Mouse (Mus musculus): ENCODE results near the gene Parva.
A peak's percentile ranks its signal among the peaks of the same experiment; 100 is the strongest.

Gene Parva

GRCm38 (mm10) chr7:112428158-112428535, 842 bp downstream of the Parva start:
- peak; percentile 81 to 86 for DNase-seq

- peak; percentile 23 to 34 for DNase-seq
Observed at GRCm38 (mm10) chr7:112439846-112440245, 12.5 kb downstream of the Parva start.

GRCm38 (mm10) chr7:112444152-112444984, 17.1 kb downstream of the Parva start:
- peak; percentile 79 to 84 for DNase-seq

DNA sequence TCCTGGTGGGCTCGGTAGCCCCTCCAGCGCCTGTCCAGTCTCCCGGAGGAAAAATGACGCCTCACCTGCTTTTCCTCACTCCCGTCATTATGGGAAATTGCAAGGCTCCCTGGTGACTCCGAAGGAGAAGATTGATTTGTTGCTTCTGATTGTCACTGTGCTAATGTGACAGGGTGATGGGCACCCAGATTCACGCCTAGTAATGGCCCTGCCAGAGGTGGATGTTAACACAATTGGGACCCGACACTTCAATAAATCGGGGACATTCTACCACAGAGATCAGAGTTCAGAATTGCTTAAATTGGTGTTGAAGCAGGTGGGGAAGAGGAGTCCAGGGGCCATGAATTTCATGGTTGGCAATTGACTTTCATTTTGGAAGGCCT, 17.7 kb downstream of the Parva start:
- no peak for DNase-seq

DNA sequence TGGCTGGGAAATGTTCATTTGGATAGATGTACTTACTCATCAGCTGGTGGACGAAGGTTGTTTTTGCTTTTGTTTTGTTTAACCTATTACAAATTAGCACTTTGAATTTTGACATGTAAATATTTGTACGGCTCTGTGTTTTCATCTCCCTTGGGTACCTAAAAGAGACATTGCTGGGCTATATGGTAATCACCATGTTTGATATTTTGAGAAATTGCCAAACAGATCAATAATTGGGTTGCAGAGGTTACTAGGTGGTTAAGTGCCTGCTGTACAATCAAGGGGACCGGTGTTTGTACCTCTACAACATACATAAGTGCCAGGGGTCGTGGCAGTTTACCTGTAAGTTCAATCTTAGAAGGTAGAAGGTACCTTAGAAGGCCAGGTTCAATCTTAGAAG, 19.2 kb downstream of the Parva start:
- DNase-seq: no peak

GRCm38 (mm10) chr7:112449954-112450700, 22.8 kb downstream of the Parva start:
- no peak for DNase-seq

GRCm38 (mm10) chr7:112452471-112452870, 25.2 kb downstream of the Parva start:
- DNase-seq: no peak

GRCm38 (mm10) chr7:112453805-112454214, 26.5 kb downstream of the Parva start:
- peak in 1 of 2 experiments; percentile 28 for DNase-seq

GRCm38 (mm10) chr7:112454380-112454779, 27.1 kb downstream of the Parva start:
- no peak for DNase-seq

DNA sequence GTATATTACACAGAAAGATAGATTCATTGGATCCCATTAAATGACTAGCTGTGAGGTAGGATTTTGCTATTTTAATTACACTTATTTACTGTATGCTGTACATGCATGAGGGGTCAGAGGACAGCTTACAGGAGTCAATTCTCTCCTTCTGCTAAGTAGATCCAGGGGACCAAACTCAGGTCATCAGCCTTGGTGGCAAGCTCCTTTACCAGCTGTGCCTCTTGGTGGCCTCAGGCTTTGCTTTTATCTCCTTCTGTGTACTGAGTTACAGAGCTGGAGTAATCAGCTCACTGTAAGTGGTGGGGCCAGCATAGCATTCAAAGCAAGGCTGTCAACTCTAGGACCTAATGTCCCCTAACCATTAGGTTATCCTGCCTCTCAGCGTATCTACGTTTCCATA, 27.6 kb downstream of the Parva start:
- DNase-seq: no peak

GRCm38 (mm10) chr7:112455566-112456110, 28.3 kb downstream of the Parva start:
- no peak for DNase-seq

DNA sequence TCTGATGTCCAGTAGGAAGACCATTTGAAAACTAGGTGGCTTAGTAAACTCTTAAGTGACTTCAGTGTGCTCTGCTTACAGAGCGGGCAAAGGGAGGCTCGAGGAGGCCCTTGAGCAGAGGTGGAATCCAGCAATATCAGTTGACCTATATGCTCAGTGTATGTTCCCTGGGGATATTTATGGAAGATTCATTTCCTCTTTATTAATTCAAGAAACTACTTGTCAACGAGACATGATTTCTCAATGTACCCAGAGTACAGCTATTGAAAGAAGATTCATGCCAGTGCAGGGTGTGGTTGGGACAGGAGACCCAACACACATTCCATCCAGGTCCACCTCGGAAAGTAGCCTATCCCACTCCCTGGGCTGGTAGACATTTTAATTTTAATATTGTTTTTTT, 30.1 kb downstream of the Parva start:
- no peak for DNase-seq

DNA sequence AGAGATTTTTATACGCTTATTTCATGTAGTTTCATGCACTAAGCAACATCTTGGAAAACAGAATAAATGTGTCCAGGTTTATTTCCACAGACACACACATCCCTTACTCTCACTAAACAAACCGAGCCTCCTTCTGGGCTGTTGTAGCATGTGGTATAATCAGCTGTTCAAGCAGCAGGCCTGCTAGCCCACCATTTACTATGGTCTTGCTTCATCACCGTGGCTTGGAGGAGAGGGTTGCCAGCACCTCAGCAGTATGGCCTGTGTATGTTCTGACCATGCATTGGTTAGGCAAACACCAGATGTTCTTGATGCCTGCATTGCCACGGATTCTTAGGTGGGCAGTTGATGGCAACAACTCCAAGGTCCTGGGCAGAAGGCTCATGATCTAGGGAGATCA, 30.6 kb downstream of the Parva start:
- no peak for DNase-seq

- peak; percentile 73 to 76 for DNase-seq
Observed at GRCm38 (mm10) chr7:112458440-112458839, 31.1 kb downstream of the Parva start.

- no peak for DNase-seq
Observed at GRCm38 (mm10) chr7:112463074-112463473, 35.8 kb downstream of the Parva start.

DNA sequence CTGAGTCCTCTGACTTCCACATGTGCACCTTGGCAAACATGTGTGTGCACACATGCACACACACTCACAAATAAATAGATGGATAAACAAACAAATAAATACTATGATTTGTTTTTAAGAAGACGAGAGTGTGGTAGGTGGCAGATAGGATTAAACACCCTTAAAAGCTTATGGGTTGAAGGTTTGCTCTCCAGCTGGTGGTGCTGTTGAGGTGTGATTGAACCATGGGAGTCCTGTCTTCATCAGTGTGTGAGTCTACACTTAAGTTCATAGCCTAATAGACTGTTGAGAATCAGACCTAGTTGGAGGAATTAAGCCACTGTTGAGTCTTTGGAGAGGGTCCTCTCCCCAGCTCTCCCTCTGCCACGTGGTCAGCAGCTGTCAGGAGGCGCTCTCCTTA, 38.6 kb downstream of the Parva start:
- no peak for DNase-seq

DNA sequence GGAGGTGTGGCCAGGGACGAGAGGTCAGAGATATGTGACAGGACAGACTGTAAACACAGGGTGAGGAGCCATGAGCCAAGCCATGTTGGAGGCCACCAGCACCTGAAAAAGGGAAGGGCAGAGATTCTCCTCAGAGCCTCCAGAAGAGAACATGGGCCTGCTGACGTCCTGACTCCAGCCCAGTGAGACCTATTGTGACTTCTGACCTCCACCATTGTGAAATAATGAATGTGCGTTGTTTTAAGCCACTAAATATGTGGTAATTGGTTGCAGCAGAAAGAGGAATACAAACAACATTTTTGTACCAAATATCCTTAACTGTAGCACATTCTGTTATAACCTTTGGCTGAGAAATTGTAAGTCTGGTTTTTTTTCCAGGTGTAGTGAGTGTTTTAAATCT, 39.5 kb downstream of the Parva start:
- no peak for DNase-seq

DNA sequence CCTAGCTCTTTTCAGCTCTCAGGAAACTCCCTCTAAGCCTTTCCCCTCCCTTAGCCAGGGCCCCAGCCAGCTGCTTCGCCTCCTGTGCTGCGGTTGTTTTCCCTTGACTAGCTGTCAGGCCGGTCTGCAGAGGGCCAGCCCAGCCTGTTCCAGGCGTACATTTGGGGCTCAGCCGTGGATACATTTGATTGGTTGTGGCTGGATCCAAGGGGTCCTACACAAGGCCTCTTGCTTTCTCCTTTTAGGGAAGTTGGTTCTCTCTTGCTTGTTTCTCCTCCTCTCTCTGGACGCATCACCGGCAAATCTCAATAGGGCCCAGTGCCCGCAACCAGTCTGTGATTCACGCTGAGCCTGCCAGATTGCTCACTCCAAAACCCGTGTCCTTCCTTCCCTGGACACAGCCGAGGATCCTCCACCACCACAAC, 40.4 kb downstream of the Parva start:
- peak; percentile 47 to 56 for DNase-seq

DNA sequence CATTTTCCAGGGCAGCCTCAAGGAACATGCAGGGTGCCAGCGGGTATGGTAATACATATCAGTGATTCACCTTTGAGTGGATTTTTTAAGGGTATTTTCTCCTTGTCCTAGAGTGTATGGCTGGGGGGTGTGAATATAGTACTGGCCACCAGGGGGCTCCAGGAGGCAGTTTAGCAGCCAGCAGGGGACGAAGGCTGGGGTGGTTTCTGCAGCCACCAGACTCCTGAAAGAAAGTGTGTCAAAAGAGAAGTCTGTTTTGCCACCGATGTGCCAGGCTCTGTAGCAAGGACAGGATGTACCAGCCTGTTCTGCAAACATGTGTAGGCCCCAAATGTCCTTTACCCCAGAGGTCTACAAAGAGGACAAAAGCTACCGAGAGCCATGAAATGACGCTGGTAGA, 42.5 kb downstream of the Parva start:
- DNase-seq: peak; percentile 77 to 82

- DNase-seq: no peak
Observed at GRCm38 (mm10) chr7:112471316-112471715, 44.0 kb downstream of the Parva start.

GRCm38 (mm10) chr7:112472024-112472707, 44.9 kb downstream of the Parva start:
- DNase-seq: no peak

DNA sequence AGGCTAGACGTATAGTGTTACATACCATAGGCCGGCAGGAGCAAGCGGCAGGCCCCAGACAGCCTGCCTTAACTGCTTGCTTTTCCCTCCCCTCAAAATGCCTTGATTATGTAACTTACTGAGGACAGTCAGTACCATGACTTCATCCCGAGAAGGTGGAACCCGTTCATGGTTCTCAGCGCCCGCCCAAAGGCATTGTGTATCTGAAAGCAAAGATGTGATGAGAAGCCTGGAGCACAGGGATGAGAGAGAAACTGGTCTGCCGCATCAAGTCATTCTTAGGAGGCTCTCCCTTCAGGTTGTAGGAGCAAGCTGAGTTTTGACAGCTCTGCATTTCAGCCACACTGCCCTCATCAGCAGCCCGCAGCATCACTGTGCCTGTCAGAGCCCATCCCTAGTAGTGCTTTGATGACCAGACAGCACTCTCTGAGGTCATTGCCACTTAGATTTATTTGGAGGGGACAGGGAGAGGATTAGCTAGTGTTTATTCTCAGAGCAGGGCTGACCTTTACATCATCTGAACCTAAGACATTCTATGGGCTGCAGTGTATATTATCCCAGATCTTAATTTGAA, 45.5 kb downstream of the Parva start:
- no peak for DNase-seq

All from cerebellum, adult 18-20 months (tissue).